Mouse (Mus musculus) bone marrow macrophage, adult 2 months (primary cell): ENCODE measurements around the gene Tsku. TPM values are rescaled to one million over a fixed set of nuclear protein-coding genes. Genes with fewer than 3 reads are reported as not detected.

Experiments
- H3K27ac ChIP-seq: 2 replicates; pipeline ENCODE4 v1.5.1; 2012; ENCODE audit warnings: low read depth, low read length; ENCODE audit not compliant: insufficient read depth
- H3K4me1 ChIP-seq: 2 replicates; pipeline ENCODE4 v1.6.1; 2012; ENCODE audit warnings: low read length; ENCODE audit not compliant: control insufficient read depth, insufficient read depth
- H3K4me3 ChIP-seq: 2 replicates; pipeline ENCODE4 v1.5.1; 2012; ENCODE audit warnings: mild to moderate bottlenecking, low read length, moderate library complexity; ENCODE audit not compliant: insufficient read depth
- CTCF ChIP-seq: IDR thresholded peaks from 2 replicates; pipeline ENCODE4 v1.5.1; 2012; ENCODE audit warnings: low read depth, mild to moderate bottlenecking, low read length, moderate library complexity
- POLR2A ChIP-seq: IDR thresholded peaks from 2 replicates; pipeline ENCODE4 v1.6.1; 2012; ENCODE audit warnings: mild to moderate bottlenecking, low read depth, low read length, borderline replicate concordance
- polyA plus RNA-seq: library from polyadenylated mRNA; stranded (reverse); fragments of >200 nt; gene quantifications from 2 replicates; pipeline ENCODE4 v1.2.4, GENCODE M21; 2012; ENCODE audit not compliant: missing spikeins, insufficient read depth, insufficient read length

Gene Tsku
- polyA plus RNA-seq, 1 experiment, result 39.7 TPM

DNA sequence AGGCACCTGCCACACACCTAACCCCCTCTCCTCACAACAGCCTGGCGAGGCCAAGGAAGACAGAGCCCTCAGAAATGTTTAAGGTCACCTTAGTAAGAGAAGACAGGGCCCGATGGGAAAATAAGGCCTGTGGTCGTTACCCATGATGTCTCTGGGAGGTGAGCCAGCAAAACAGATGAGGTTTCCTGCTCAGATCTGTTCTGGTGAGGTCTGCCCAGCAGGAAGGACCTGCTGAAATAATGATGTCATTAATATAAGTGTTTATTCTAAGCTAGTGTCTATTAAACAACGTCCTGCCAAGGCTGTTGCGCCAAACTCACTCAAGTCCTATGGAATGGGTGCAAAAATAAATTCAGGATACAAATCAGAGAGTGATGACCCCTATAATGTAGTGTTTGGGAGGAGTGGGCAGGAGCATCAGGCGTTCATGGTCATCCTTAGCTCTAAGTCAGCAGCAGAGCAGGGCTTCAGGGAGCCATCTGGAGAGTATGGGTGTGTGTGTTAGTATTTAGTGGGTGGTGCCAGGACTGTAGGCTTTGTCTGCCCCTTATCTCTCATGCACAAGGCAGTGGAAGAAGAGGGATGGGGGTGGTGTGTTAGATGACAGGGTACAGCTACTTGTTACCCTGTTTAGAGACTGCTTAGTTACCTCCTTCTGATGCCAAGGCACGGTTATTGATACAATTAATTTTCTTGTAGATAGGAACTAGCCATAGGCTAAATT lies 31.3 kb downstream of the Tsku start:
- TF ChIP-seq CTCF (no peak), POLR2A (no peak)
- peaks cover 51% of the 10 kb centered on the region for H3K4me1 ChIP-seq
- no peak overlapping the region for H3K4me3 ChIP-seq
- H3K27ac ChIP-seq, result peak overlapping the region; percentile 73; the same call in 1 of the 2 replicates

GRCm38 (mm10) chr7:98328311-98328710 lies 32.8 kb downstream of the Tsku start:
- Histone ChIP-seq H3K4me3 (no peak overlapping the region), H3K27ac (peak overlapping the region; percentile 73), H3K4me1 (peaks cover 50% of the 10 kb centered on the region)
- no peak for TF ChIP-seq CTCF
- 0 out of 2 replicates have a peak, but pooled peaks have one; percentile 9 for TF ChIP-seq POLR2A

GRCm38 (mm10) chr7:98326051-98326450 lies 35.1 kb downstream of the Tsku start:
- H3K27ac ChIP-seq, result no peak overlapping the region
- no peak overlapping the region for H3K4me3 ChIP-seq
- TF ChIP-seq POLR2A, result no peak
- TF ChIP-seq CTCF, result no peak
- H3K4me1 ChIP-seq, result peaks cover 67% of the 10 kb centered on the region

GRCm38 (mm10) chr7:98324228-98324627 lies 36.9 kb downstream of the Tsku start:
- H3K4me1 ChIP-seq, result peaks cover 67% of the 10 kb centered on the region
- no peak overlapping the region for H3K4me3 ChIP-seq
- H3K27ac ChIP-seq, result no peak overlapping the region
- no peak for TF ChIP-seq POLR2A
- TF ChIP-seq CTCF, result no peak

DNA sequence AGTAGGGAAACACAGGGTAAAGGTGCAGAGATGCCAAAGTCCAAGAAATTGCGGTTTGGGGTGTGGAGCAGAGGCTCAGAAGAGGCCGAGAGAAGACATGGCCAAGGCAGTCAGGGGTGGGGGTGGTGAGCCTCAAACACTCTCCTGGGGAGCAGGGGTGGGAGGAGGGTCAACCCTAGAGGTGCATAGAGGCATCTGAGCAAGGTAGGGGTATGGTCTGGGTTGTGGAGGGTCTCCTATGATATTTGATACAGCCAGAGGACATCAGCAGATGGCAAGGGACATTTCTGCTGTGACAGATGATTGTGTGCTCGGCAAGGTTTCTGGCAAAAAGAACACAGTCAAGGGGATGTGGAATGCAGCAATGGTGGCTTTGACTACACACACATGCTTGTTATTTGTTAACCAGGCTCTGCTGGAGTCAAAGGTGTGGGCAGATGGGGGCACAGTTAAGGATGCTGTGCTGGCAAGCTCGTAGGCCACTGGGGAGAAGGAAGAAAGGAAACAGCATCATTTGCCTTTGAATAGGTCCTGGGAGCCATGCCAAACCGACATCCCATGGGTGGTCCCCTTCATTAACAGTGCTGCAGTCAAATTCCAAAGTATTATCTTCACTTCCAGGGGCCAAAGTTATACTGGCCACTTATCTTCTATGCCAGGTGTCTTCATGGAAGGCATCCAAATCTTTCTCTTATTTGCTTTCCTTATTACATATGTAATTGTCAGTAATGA lies 37.7 kb downstream of the Tsku start:
- Histone ChIP-seq H3K4me1 (peaks cover 63% of the 10 kb centered on the region), H3K27ac (no peak overlapping the region; the same call in 1 of the 2 replicates), H3K4me3 (no peak overlapping the region)
- TF ChIP-seq POLR2A (no peak), CTCF (no peak)

- TF ChIP-seq POLR2A (no peak), CTCF (no peak)
- H3K4me1 ChIP-seq, result peaks cover 65% of the 10 kb centered on the region
- peak overlapping the region; percentile 95 for H3K27ac ChIP-seq
- H3K4me3 ChIP-seq, result no peak overlapping the region
Measured at GRCm38 (mm10) chr7:98322415-98322814, 38.7 kb downstream of the Tsku start.

GRCm38 (mm10) chr7:98321083-98321482 lies 40.0 kb downstream of the Tsku start, which contains the start of gene Acer3:
Gene Acer3, minus strand, starts transcription at chr7:98321208.
- peak within 1 kb of the TSS; percentile 95 for H3K27ac ChIP-seq
- H3K4me3 ChIP-seq, result no peak within 1 kb of the TSS
- H3K4me1 ChIP-seq, result peaks cover 60% of the 10 kb centered on the region
- TF ChIP-seq CTCF (no peak), POLR2A (no peak)

DNA sequence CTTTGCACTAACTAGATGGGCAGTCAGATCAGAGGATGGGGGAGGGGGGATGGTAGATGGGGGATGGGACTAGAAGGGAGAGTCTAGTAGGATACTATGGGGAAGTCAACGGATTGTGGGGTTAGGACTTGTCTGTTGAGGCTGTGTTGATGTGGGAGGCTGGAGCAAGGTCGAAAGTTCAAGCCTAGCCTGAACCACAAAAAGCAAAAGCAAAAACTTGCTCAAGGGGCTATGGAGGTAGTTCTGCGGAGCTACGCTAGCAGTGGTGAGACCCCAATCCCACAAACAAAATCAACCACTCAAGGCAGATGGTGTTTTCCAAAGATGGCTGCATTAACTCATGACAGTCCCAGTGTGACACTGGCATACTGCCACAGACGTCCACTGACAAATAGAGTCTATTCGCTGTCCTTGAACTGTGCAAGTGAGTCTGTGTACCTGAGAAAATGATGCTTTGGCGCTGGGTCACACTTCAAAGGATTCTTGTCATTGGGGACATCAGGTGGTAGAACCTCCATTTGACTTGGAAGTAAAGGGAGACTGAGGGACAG lies 41.0 kb downstream of the Tsku start:
- TF ChIP-seq CTCF, result no peak
- Histone ChIP-seq H3K4me3 (no peak overlapping the region), H3K4me1 (peaks cover 60% of the 10 kb centered on the region), H3K27ac (peak overlapping the region; percentile 35; the same call in 1 of the 2 replicates)

- Histone ChIP-seq H3K4me1 (peaks cover 48% of the 10 kb centered on the region), H3K27ac (no peak overlapping the region), H3K4me3 (no peak overlapping the region)
- TF ChIP-seq CTCF, result no peak
- TF ChIP-seq POLR2A, result no peak
Measured at GRCm38 (mm10) chr7:98316568-98316967, 44.6 kb downstream of the Tsku start.

- TF ChIP-seq CTCF (no peak), POLR2A (no peak)
- H3K4me3 ChIP-seq, result no peak overlapping the region
- H3K4me1 ChIP-seq, result peaks cover 37% of the 10 kb centered on the region
- no peak overlapping the region for H3K27ac ChIP-seq
Measured at GRCm38 (mm10) chr7:98315087-98315486, 46.0 kb downstream of the Tsku start.
